Mouse (Mus musculus): ENCODE data around the gene Cracr2b.

- no peak for TF ChIP-seq CTCF (IDR thresholded peaks at IDR 0.05; ENCODE audit: low read depth, low read length)
- no peak for TF ChIP-seq POLR2A (IDR thresholded peaks at IDR 0.05; ENCODE audit: extremely low read depth, insufficient read depth, low read length)
These were observed 32.8 kb downstream of the Cracr2b start for GRCm38 (mm10) chr7:141493729-141494128.
